Mouse (Mus musculus) spleen, adult 2 months (tissue): ENCODE results near the gene Mpi. TPM values are rescaled to one million over a fixed set of nuclear protein-coding genes. Genes with fewer than 3 reads are reported as not detected.
A peak's percentile ranks its signal among the peaks of the same experiment; 100 is the strongest.

Experiments used
- DNase-seq, 2 experiments: peaks; one replicate each; pipeline versions ENCODE4 v3.0.0 to v3.0.0-alpha.2; 2012 to 2021; ENCODE audit warnings: low spot score in 2 of 2, low read depth in 1 of 2
- H3K27ac ChIP-seq: fragments of 200-500 bp; 2 replicates; pipeline ENCODE4 v1.5.1; 2012; ENCODE audit warnings: low read length, inconsistent platforms; ENCODE audit not compliant: insufficient read depth
- H3K27me3 ChIP-seq: fragments of 200-500 bp; 2 replicates; pipeline ENCODE4 v1.6.1; 2012; ENCODE audit warnings: mild to moderate bottlenecking, moderate library complexity, low read length, inconsistent platforms; ENCODE audit not compliant: control insufficient read depth, insufficient read depth
- H3K36me3 ChIP-seq: fragments of 200-500 bp; 2 replicates; pipeline ENCODE4 v1.6.1; 2012; ENCODE audit warnings: mild to moderate bottlenecking, low read length, inconsistent platforms; ENCODE audit not compliant: control insufficient read depth, insufficient read depth
- H3K4me1 ChIP-seq: fragments of 200-500 bp; 2 replicates; pipeline ENCODE4 v1.6.1; 2011; ENCODE audit warnings: inconsistent platforms; ENCODE audit not compliant: control insufficient read depth, insufficient read depth, insufficient read length
- H3K4me3 ChIP-seq: fragments of 200-500 bp; 2 replicates; pipeline ENCODE4 v1.5.1; 2011; ENCODE audit warnings: mild to moderate bottlenecking, inconsistent platforms; ENCODE audit not compliant: insufficient read depth, insufficient read length; ENCODE audit errors: extremely low read depth
- CTCF ChIP-seq: fragments of 200-500 bp; IDR thresholded peaks from 2 replicates; pipeline ENCODE4 v1.5.1; 2011; ENCODE audit warnings: mild to moderate bottlenecking, inconsistent platforms; ENCODE audit not compliant: insufficient read depth, insufficient read length, insufficient replicate concordance; ENCODE audit errors: extremely low read depth
- POLR2A ChIP-seq: fragments of 200-500 bp; IDR thresholded peaks from 2 replicates; pipeline ENCODE4 v1.6.1; 2011; ENCODE audit warnings: low read depth, low read length, inconsistent platforms
- whole genome bisulfite sequencing: fragments of 180-500 bp; shearing (Covaris S2); methylation state at CpG from one replicate; pipeline ENCODE4 v1.1.7; 2018; 5-methylcytosine and 5-hydroxymethylcytosine counted together
- polyA plus RNA-seq: library from polyadenylated mRNA; depleted of rRNA; stranded (reverse); fragments of >200 nt; gene quantifications from 2 replicates; pipeline ENCODE4 v1.2.3, GENCODE M21; 2012; rRNA removed

The Mpi gene
- 13.0 and 16.7 TPM in 2 replicates for polyA plus RNA-seq

DNA sequence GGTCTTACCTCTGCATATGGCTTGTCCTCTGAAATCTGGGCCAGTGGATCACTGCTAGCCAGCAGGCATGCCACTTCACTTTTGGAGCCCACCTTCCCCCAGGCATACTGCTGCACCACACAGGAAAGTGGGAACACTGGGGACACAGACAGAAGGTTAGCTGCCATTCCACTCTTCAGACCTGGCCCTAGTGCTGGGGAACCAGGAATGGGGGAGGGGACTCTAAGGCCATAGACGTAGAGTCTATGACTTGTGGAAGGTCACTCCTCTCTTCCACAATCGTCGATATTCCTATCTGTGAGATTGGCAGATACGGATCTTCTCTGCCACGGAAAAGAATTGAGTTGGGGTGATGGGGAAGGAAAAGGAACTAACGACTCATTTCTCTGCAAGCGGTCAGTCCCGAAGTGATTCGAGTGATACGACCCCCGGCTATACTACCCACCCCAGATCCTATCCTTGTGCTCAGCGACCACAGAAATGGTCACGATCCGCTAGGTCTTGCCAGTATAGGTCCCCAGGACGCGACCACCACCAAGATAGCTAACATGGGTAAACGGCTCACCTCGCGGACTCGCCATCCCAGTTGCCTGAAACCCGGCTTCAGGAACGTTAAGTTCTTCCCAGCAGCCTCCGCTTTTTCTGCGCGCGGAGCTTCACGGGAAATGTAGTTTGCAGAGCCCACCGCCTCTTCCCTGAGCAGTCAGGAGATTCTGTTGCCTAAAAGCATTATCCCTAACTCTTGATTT lies at the start of gene Mpi:
Gene Mpi (minus strand): TSS at position 625 of the 749 bp plus-strand sequence.
- Histone ChIP-seq H3K27me3 (no peaks in the 10 kb centered on the region), H3K4me3 (peak within 1 kb of the TSS; percentile 91), H3K36me3 (peaks cover 2% of the 10 kb centered on the region; the same call in 1 of the 2 replicates), H3K27ac (no peak within 1 kb of the TSS), H3K4me1 (peaks cover 3% of the 10 kb centered on the region; the same call in 1 of the 2 replicates)
- WGBS, result under 1% methylated on average over 28 of the region's 28 CpGs
- DNase-seq, result peak in 1 of 2 experiments; percentile 60
- TF ChIP-seq POLR2A (no peak), CTCF (no peak)

DNA sequence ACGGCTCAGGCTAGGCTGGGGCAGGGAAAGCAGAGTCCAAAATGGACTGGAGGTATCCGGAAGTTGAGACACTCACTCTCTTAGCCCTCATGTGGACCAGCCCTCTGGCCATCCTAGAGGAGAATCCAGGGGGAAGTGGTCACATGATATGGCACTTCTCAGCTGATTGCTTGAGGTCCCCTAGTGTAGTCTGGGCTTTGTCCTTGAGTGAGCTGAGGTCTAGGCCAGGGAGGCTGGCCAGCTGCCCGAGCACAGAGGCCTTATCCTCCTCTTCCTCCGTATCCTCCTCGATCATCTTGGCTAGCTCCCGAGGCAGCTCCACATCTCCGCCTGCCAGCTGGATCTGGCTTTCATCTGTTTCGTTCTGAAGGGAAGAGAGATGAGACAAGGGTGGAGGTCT lies 49.5 kb upstream of the Mpi start:
- DNase-seq, result no peak
- TF ChIP-seq CTCF (no peak), POLR2A (no peak)
- Histone ChIP-seq H3K36me3 (no peaks in the 10 kb centered on the region), H3K27me3 (peaks cover 3% of the 10 kb centered on the region), H3K4me3 (no peak overlapping the region), H3K27ac (no peak overlapping the region), H3K4me1 (peaks cover 3% of the 10 kb centered on the region; the same call in 1 of the 2 replicates)
- 75% methylated on average over 8 of the region's 8 CpGs for WGBS

DNA sequence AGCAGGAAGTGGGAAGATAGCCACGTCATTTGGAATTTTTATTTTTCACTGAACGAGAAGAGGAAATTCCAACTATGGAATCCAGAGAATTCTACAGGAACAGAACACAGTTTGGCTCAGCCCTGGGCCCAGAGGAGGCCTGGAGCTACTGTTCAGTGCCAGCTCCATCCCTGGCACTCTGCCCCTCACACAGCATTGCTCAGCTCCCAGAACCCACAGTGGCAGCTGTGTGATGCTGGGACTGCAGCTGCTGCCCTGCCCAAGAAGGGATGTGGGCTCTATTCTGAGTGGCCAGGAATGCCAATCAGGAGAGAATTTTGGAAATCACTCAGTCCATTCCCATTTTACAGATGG lies 48.8 kb upstream of the Mpi start:
- TF ChIP-seq CTCF (no peak), POLR2A (no peak)
- no peak overlapping the region for H3K27ac ChIP-seq
- peaks cover 3% of the 10 kb centered on the region for H3K27me3 ChIP-seq
- no peak overlapping the region for H3K4me3 ChIP-seq
- WGBS, result 53% methylated on average over 2 of the region's 2 CpGs
- no peak for DNase-seq
- no peaks in the 10 kb centered on the region; the same call in 1 of the 2 replicates for H3K36me3 ChIP-seq
- H3K4me1 ChIP-seq, result no peaks in the 10 kb centered on the region

DNA sequence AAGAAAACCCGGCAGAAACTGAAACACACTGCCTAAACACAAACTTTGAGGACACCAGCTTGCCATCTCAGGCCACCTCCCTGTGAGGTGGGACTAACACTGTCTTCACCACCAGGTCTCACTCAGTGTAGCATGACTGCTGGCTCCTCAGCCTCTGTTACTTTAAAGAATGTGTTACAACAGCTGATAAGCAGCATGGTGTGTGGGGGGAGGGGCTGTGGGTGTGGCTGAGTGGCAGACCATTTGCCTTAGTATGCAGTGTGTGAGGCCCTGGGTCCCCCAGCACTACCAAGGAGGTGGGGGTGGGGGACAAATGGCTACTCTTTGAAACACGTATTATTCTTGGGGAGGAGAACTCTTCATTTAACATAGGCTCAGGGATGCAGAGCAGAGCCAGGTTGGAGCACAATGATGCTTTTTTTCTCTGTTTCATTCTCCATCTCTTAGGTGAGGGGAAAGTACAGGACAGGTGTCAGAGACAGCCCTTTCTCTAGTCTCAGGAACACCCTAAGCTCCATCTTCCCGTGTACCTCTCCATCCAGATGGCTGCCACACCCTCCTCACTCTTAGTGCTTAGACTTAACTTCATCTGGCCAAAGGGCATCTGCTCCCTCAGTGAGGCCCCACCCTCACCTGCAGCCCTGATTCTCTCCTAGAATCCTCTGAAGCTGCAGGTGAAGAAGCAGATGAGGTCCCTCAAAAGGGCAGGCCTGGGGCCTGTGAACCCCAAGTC lies 48.2 kb upstream of the Mpi start:
- Histone ChIP-seq H3K36me3 (no peaks in the 10 kb centered on the region; the same call in 1 of the 2 replicates), H3K27me3 (peaks cover 1% of the 10 kb centered on the region; the same call in 1 of the 2 replicates), H3K27ac (no peak overlapping the region), H3K4me3 (no peak overlapping the region), H3K4me1 (no peaks in the 10 kb centered on the region)
- no peak for TF ChIP-seq POLR2A
- TF ChIP-seq CTCF, result no peak
- DNase-seq, result no peak
- WGBS, result 33% methylated on average over 3 of the region's 3 CpGs

DNA sequence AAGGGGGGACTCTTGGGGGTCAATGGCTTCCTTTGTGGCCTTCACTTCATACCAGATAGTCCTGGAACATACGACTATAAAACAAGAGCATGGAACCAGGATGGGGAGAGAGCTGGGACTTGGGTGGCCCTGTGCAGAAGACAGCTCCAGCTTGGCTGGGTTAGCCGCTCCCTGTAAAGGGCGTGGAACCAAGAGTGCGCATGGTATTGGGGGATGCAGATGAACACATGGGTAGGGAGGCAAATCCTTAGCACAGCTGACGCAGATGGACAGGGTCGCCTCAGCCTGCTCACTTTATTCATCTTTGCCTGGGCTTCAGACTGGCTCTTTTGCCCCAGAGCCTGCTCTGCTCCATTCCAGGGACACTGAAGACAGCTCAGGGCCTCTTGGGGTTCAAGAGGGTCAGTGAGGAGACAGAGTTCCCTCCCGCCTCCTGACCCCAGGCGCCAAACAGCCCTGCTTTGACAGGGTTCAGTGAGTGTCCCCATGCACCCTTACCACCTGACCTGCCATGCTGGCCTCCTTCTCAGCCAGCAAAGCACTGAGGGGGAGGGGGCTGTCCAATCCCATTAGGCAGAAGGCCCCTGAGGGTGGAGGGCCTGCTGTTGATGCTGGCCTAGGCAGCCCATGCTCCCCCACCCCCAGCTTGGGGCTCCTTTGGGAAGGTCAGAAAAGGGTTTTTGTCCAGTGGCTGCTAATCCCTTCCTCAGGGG lies 46.4 kb upstream of the Mpi start:
- H3K27me3 ChIP-seq, result no peaks in the 10 kb centered on the region
- no peak for TF ChIP-seq POLR2A
- no peak for TF ChIP-seq CTCF
- no peaks in the 10 kb centered on the region for H3K4me1 ChIP-seq
- H3K4me3 ChIP-seq, result no peak overlapping the region
- H3K27ac ChIP-seq, result no peak overlapping the region
- DNase-seq, result no peak
- peaks cover 11% of the 10 kb centered on the region for H3K36me3 ChIP-seq
- 85% methylated on average over 8 of the region's 8 CpGs for WGBS

DNA sequence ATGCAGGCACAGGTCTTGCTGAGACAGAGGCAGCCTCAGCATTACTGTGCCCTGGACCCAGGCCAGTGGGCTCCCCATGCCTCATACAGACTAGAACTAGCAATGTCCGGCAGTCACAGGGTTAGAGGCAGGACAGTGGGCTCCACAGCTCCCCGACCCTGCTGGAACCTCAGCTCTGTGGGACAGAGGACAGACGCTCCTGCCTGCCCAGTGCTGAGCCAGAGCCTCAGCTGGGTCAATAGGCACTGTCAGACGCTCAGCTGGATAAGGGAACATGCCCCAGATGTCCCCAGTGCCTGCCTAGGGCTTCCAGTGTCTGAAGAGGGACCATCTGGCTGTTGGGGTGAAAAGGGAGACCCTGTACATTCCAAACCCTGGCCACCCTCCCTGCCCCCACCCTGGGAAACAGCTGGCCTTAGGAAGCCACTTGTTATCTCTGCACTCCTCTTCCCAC lies 45.4 kb upstream of the Mpi start:
- TF ChIP-seq POLR2A (no peak), CTCF (no peak)
- 78% methylated on average over 4 of the region's 4 CpGs for WGBS
- Histone ChIP-seq H3K4me1 (no peaks in the 10 kb centered on the region), H3K27me3 (no peaks in the 10 kb centered on the region), H3K27ac (no peak overlapping the region), H3K4me3 (no peak overlapping the region), H3K36me3 (peaks cover 16% of the 10 kb centered on the region)
- DNase-seq, result no peak
